Mouse (Mus musculus) MN1 (cell line): ENCODE results near the gene Col6a2.

Source experiments
- DNase-seq: peaks from one replicate; pipeline ENCODE4 v3.0.0-alpha.2; 2016; ENCODE audit warnings: low spot score

Col6a2 gene

GRCm38 (mm10) chr10:76636026-76636425, 12.6 kb upstream of the Col6a2 start:
- DNase-seq, result no peak

DNA sequence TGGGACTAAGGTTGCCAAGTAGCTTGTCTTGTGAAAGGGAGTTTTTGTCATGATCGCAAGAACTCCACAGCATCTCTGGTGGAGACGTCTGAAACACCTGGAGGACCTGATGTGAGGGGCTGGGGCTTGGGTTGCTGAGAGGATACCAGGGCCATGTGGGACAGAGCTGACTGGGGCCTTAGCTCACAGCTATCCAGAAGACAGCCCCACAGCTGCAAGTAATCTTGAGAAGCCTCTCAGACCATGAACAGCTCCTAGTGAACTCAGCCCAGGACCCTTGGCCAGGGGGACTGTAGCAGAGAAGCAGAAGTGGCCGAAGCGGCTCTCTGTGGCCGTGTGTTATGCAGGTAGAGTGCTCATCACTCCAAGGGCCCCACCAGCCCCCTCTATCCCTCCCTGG, 11.2 kb upstream of the Col6a2 start:
- no peak for DNase-seq

DNA sequence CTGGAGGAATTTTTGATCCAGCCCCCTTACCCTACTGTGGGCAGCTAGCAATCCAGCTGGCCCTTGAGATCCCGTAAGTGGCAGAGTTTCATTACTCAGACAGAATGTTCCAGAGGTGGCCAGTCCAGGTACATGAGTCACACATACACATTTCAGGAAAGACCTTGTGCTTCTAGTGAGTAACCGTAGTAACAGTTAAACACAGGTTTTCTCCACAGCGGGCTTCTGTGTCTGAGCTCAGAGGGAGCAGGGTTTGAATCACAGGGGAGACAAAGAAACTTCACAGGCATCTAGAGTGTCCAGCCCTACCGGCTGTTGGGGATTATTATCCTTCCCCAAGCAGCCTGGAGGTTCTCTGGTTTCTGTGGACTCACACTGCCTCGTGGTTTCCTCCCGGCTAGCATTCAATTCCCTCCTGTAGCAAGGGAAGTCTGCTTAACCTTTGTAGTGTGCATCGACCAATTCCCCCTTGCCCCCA, 10.7 kb upstream of the Col6a2 start:
- no peak for DNase-seq

DNA sequence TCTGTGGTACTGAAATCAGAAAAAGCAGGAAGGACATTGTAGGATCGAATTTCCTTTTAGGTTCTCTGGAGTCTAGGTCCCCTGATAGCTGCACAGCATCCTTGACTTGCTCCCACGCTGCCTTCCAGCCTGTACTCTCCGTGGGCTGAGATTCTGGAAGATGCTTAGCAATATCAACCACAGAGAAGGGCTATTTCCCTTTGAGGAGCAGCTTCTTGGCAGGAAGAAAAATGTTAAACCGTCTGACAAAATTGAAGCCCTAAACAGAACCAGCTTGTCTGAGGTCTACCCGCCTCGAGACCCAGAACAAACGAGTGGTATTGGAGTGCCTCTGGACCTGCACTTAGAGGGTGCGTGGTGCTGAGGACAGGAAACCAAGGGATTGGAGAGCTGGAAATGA, 9.2 kb upstream of the Col6a2 start:
- no peak for DNase-seq

- DNase-seq, result no peak
Observed at GRCm38 (mm10) chr10:76630657-76631056, 7.2 kb upstream of the Col6a2 start.

DNA sequence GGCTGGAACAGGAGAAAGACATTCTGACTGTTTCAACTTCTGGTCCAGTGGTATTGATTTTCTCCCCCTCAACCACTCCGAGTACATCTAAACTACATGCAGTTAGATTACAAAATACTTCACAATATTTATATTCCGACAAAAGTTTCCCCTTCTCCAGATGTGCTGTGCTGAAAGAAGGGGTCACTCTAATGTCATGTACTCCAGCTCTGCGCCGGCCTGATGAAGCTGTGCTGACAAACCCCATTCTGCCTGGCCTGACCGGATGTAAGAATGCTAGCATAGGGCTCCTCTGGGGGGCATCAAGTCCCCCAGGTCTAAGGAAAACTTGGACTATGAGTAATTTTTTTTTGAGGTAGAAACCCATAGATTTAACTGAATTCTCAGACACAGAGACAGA, 4.3 kb upstream of the Col6a2 start:
- no peak for DNase-seq

GRCm38 (mm10) chr10:76624903-76625302, 1.5 kb upstream of the Col6a2 start:
- DNase-seq, result no peak

DNA sequence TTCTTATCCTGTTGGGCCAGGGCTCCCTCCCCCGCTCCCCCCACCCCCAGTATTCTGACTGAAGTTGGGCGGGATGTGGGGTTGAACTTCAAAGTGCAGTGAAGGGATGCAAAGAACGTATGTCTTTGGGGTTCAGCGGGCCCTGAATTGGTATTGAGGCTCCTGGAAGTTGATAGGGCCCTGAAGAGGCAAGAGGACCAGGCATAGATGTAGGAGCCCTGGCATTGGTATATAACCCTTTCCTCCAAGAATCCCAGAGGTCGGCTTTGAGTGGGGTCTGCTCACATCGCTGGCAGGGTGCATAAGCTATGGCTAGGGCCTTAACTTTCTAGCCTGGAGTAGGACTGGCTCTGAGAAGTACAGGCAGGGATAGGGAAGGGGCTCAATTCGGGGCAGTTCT, 304 bp upstream of the Col6a2 start:
- no peak for DNase-seq

GRCm38 (mm10) chr10:76622411-76622810, 1.0 kb downstream of the Col6a2 start:
- no peak for DNase-seq

DNA sequence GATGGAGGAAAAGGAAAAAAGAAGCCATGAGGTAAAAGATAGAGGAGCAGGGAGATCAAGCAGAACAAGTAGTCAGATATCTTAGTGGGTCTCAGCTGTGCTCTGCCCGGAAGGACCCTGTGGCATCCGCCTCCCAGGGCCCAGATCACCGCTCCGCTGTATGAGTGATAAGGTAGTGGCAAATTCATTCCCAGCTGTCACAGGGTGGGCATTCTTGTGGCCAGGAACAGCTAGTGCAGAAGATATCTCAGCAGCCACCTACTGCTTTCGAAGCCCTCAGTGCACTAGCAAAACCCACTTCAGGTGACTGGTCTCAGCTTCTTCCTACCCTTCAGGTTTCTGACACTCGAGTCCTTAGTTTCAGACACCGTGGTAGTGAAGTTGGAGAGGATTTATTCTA, 11.0 kb downstream of the Col6a2 start:
- no peak for DNase-seq

- DNase-seq, result no peak
Observed at GRCm38 (mm10) chr10:76602690-76603089, 20.7 kb downstream of the Col6a2 start.

- no peak for DNase-seq
Observed at GRCm38 (mm10) chr10:76596338-76596737, 27.1 kb downstream of the Col6a2 start.

- no peak for DNase-seq
Observed at GRCm38 (mm10) chr10:76590197-76590596, 33.2 kb downstream of the Col6a2 start.

DNA sequence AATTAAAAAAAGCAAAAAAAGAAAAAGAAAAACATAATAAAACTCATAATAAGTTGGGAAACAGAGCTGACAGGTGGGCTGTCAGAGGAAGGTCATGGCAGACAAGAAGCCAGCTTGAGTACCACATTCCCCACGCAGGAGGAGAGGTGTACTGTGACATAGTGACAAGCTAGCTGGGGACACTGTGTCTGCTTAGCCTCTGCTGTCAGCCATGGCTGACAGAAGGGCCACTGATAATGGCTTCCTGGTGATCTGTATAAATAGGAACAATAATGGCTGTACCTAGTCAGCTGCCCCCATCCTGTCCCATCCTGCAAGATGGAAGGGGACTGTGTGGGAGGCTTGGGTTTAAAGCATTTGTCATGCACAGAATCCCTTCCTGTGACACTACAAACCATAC, 37.2 kb downstream of the Col6a2 start:
- no peak for DNase-seq

GRCm38 (mm10) chr10:76584138-76584537, 39.3 kb downstream of the Col6a2 start:
- DNase-seq, result no peak

- no peak for DNase-seq
Observed at GRCm38 (mm10) chr10:76576920-76577319, 46.5 kb downstream of the Col6a2 start.

- DNase-seq, result no peak
Observed at GRCm38 (mm10) chr10:76575374-76575773, 48.1 kb downstream of the Col6a2 start, which contains the start of gene Ftcd. Gene Ftcd (plus strand): TSS chr10:76575648.

DNA sequence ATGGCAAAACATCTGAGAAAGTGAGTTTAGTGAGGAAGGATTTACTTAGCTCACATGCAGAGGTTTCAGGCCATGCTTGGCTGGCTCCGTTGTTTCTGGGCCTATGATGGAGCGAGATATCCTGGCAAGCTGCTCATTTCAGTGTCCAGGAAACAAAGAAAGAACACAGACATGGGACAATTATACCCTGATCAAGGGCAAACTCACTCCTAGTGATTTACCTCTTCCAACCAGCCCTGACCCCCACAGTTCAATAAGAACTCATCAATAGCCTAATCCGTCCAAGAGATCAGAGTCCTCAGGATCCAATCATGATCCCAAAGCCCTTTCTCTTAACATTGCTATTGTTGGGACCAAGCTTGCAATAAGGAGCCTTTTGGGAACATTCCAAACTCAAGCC, 51.3 kb downstream of the Col6a2 start:
- no peak for DNase-seq

- no peak for DNase-seq
Observed at GRCm38 (mm10) chr10:76571070-76571469, 52.4 kb downstream of the Col6a2 start.

DNA sequence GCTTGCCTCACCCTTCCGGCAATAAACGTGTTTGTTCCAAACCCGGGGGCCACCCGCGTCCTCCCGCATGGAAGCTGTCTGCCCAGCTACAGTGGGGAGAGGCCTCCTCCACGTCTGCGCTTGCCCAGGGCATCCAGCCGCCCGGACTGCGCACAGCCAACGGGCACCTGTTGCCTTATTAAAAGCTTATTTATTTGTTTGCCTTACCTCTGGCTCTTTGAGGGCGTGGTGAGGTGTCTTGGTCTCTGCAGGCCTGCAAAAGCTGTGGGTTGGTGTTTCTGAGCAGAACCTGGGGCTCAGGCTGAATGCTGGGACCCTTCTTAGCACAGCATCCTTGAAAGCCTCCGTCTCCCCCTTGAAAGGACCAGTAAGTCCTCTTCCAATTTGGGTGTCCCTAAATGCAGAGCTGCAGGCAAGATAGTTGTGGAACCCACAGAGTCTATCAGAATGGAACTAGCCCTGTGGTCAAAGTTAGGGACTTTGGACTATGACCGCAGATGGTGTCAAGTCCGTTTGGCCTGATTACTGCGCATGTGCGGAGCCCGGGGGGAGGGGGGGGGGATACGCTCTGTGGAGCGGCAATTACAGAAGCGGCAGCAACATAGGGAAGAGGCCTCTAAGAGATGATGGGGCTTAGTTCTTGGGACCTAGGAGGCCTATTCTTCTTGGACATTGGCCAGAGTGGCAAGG, 53.3 kb downstream of the Col6a2 start:
- DNase-seq, result no peak

GRCm38 (mm10) chr10:76561972-76562371, 61.5 kb downstream of the Col6a2 start, which contains the start of gene Spatc1l:
Gene Spatc1l (plus strand): TSS chr10:76562272.
- no peak for DNase-seq

DNA sequence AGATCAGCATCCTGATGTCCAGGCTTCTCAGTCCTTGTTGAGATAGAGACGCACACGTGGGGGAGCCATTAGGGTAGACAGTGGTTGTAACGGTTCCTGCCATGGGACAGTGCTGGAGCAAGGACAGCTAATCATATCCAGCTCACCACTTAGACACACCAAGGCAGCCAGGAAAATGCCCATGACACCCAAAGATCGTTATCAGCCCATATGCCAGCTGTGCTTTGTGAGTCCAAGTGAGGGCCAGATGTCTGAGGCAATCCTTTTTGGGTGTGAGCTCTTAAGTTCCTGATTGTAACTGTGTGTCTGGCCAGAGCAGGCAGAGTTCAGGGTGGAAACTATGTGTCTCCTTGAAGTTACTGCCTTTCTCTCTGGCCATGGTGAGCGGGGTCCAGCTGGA, 69.4 kb downstream of the Col6a2 start:
- DNase-seq, result peak; percentile 81

GRCm38 (mm10) chr10:76551556-76551955, 71.9 kb downstream of the Col6a2 start:
- DNase-seq, result peak; percentile 30

DNA sequence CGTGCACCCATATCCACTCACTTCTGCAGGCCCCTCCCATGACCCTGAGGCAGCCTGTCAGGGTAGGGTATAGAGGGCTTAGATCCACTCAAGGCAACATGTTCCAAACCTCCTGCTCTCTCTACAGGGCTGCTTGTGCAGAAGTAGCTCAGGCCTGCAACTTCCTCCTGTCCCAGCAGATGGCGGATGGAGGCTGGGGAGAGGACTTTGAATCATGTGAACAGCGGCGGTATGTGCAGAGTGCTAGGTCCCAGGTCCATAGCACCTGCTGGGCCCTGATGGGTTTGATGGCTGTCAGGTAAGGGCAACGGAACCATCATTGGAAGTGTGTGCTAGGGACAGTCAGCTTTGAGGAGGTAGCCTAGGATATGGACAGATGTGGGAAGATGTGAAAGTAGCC, 73.0 kb downstream of the Col6a2 start:
- no peak for DNase-seq
